Mouse (Mus musculus) brain, embryonic 14.5 days (tissue): ENCODE data around the gene Cad. TPM values are rescaled to one million over a fixed set of nuclear protein-coding genes. Genes with fewer than 3 reads are reported as not detected.
A peak's percentile ranks its signal among the peaks of the same experiment; 100 is the strongest.

Experiments used
- DNase-seq: peaks from one replicate; pipeline ENCODE4 v3.0.0-alpha.2; 2011; ENCODE audit warnings: low read depth
- CTCF ChIP-seq: fragments of 200-500 bp; IDR thresholded peaks from 2 replicates; pipeline ENCODE4 v1.5.1; 2012; ENCODE audit warnings: inconsistent platforms, mild to moderate bottlenecking, moderate library complexity, borderline replicate concordance; ENCODE audit not compliant: insufficient read depth, insufficient read length; ENCODE audit errors: extremely low read depth
- POLR2A ChIP-seq: fragments of 200-500 bp; IDR thresholded peaks from 2 replicates; pipeline ENCODE4 v1.6.1; 2012; ENCODE audit warnings: mild to moderate bottlenecking, inconsistent platforms, borderline replicate concordance; ENCODE audit not compliant: poor library complexity, insufficient read depth, insufficient read length, severe bottlenecking; ENCODE audit errors: extremely low read depth
- polyA plus RNA-seq: library from polyadenylated mRNA; depleted of rRNA; stranded (reverse); fragments of >200 nt; gene quantifications from 2 replicates; pipeline ENCODE4 v1.2.3, GENCODE M21; 2012

Cad gene
- polyA plus RNA-seq, 1 experiment = 34.0 TPM

GRCm38 (mm10) chr5:31080059-31080794 is 25.6 kb downstream of the Cad start:
- TF ChIP-seq CTCF (no peak), POLR2A (no peak)
- DNase-seq = peak; percentile 39

GRCm38 (mm10) chr5:31080795-31081164 is 26.2 kb downstream of the Cad start:
- TF ChIP-seq POLR2A = no peak
- no peak for DNase-seq

DNA sequence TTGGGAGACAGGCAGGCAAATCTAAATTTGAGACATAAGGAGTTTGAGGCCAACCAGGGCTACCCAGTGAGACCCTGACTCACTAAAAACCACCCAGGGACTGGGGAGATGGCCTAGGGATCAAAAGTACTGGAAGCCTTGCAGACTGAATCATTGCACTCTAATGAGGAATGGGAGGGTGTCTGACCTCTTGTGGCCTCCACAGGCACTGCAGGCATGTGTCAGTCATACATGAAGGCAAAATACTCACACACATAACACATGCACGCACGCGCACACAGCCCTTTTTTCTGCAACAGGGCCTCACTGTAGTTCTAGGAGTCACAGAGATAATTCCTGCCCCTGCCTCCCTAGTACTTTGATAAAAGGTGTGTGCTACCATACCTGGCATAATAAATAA is 26.8 kb downstream of the Cad start:
- TF ChIP-seq POLR2A = no peak
- TF ChIP-seq CTCF = peak; percentile 68; the same call in 1 of the 2 replicates
- peak; percentile 39 for DNase-seq

GRCm38 (mm10) chr5:31082355-31082754 is 27.8 kb downstream of the Cad start:
- DNase-seq = peak; percentile 51
- no peak for TF ChIP-seq POLR2A
- peak; percentile 71 for TF ChIP-seq CTCF

- peak; percentile 24 for DNase-seq
- TF ChIP-seq CTCF = no peak
Observed at GRCm38 (mm10) chr5:31082935-31083625, 28.5 kb downstream of the Cad start.

DNA sequence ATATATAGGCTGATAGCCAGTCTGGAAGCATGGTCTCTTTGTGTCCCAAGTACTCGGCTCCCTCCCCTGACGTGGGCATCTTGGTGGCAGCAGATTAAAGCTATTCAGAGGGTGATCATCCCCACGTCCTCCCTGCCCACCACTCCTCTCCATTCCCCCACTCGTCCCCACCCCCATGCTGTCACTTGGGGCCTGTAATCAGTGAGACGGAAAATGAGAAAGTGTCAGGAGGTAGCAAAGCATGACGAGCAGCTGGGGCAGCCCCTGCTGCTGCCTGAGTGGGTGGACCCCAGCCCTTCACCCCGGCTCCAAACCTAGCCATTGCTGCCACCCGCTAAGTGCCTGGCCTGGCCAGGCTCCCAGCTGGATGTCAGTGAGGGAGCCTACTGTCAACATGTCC is 29.4 kb downstream of the Cad start:
- peak; percentile 68 for DNase-seq

DNA sequence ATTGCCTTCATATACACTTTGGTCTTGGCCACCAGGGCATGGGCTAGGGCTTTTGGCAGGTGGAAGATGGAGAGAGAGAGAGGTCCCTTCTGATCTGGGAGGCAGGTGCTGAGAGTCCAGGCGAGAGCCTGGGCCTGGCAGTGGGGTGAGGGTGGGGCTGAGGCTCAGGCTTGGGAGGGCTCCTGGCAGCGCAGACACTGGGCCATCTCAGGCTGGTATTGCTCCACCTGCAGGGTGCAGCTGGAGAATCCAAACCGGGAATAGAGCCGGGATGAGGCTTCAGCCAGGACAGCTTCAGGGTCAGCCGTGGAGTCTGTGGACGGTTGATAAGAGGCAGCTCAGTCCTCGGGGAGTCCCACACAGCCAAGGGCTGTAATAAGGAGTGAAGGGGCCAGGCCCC is 32.0 kb downstream of the Cad start:
- peak; percentile 11 for DNase-seq
- TF ChIP-seq POLR2A = no peak
- no peak for TF ChIP-seq CTCF

More for the DNA sequence above, 29.4 kb downstream of the Cad start:
- TF ChIP-seq POLR2A (no peak), CTCF (no peak)

DNA sequence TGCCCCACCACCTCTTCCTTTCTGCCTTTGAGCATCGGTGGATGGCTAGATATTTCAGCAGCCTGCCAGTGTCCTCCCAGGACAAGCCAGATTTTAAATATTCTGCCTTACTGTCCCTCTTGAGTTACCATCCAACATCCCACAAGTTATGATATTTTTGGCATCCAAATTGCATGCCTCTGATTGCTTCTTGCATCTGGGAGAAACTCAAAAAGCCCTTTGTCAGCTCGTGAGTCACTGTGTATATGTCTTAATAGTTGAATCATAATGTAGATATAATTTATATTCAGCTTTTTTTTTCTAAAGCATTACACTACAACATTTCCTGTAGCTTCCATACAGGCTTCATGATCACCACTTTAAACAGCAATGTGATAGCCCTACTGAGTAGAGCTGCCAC is 32.6 kb downstream of the Cad start:
- DNase-seq = no peak
- TF ChIP-seq CTCF (no peak), POLR2A (no peak)

GRCm38 (mm10) chr5:31092231-31092975 is 37.8 kb downstream of the Cad start:
- TF ChIP-seq CTCF (no peak), POLR2A (no peak)
- no peak for DNase-seq

- TF ChIP-seq CTCF (no peak), POLR2A (no peak)
- DNase-seq = peak; percentile 66
Observed at GRCm38 (mm10) chr5:31093151-31094041, 38.8 kb downstream of the Cad start.
